Mouse (Mus musculus): ENCODE measurements around the gene Ccdc32.
"Not testable (repeated sequence)": the region's sequence is repeated elsewhere in the genome, so short reads cannot be mapped to it uniquely, and the experiment has no call there.

DNA sequence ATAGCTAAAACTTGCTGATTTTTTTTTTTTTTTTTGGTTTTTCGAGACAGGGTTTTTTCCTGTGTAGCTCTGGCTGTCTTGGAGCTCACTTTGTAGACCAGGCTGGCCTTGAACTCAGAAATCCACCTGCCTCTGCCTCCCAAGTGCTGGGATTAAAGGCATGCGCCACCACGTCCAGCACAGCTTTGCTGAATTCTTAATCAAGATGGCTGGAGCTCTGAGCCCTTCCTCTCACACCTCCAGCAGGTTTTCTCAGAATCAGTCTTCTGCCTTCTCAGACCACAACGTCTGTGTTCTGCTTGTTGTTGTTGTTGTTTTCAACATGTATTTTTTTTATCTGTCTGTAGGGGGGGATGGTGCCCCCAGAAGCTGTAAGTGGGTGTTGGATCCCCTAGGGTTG, 12.9 kb downstream of the Ccdc32 start:
- TF ChIP-seq CTCF, EP300 (IDR thresholded peaks at IDR 0.05): not testable (repeated sequence)
